Mouse (Mus musculus) layer of hippocampus, postnatal 14 days (tissue): ENCODE data around the gene Pdpr. TPM values are rescaled to one million over a fixed set of nuclear protein-coding genes. Genes with fewer than 3 reads are reported as not detected.
"Not testable (repeated sequence)": the region's sequence is repeated elsewhere in the genome, so short reads cannot be mapped to it uniquely, and the experiment has no call there.

Experiments used
- DNase-seq, 2 experiments: peaks; one replicate each; pipeline ENCODE4 v3.0.0; 2021 to 2022; ENCODE audit warnings: low spot score in 2 of 2, mixed read lengths in 1 of 2
- total RNA-seq, 2 experiments: library from RNA; stranded (reverse); gene quantifications; 2 replicates each; pipeline ENCODE4 v1.2.3; 2021

Gene Pdpr
- total RNA-seq, 2 experiments from 2014 or later: 26.9 to 30.3 TPM

- DNase-seq: not testable (repeated sequence)
These were observed 10.5 kb upstream of the Pdpr start for GRCm38 (mm10) chr8:111083936-111084335.

GRCm38 (mm10) chr8:111090126-111090525, 4.3 kb upstream of the Pdpr start:
- peak; percentile 70 to 76 for DNase-seq

- no peak for DNase-seq
These were observed 2.7 kb upstream of the Pdpr start for GRCm38 (mm10) chr8:111091706-111092105.

GRCm38 (mm10) chr8:111092326-111092725, 2.1 kb upstream of the Pdpr start, which contains the start of gene Clec18a:
TSS of gene Clec18a (minus strand) at chr8:111092426.
- not testable (repeated sequence) for DNase-seq

GRCm38 (mm10) chr8:111094719-111095302, 381 bp downstream of the Pdpr start:
- not testable (repeated sequence) for DNase-seq

GRCm38 (mm10) chr8:111114891-111115290, 20.5 kb downstream of the Pdpr start:
- no peak for DNase-seq

- peak; percentile 39 to 77 for DNase-seq
These were observed 25.1 kb downstream of the Pdpr start for GRCm38 (mm10) chr8:111119481-111119880.

GRCm38 (mm10) chr8:111130756-111131155, 36.3 kb downstream of the Pdpr start:
- DNase-seq: no peak

GRCm38 (mm10) chr8:111142521-111142920, 48.1 kb downstream of the Pdpr start:
- DNase-seq: no peak

- peak in 1 of 2 experiments; percentile 21 for DNase-seq
These were observed 50.5 kb downstream of the Pdpr start for GRCm38 (mm10) chr8:111144901-111145459.

- peak; percentile 89 to 93 for DNase-seq
These were observed 51.1 kb downstream of the Pdpr start for GRCm38 (mm10) chr8:111145460-111146012.

- DNase-seq: no peak
These were observed 61.4 kb downstream of the Pdpr start for GRCm38 (mm10) chr8:111155721-111156436.

GRCm38 (mm10) chr8:111157617-111158016, 63.2 kb downstream of the Pdpr start:
- DNase-seq: peak in 1 of 2 experiments; percentile 41

- DNase-seq: no peak
These were observed 77.2 kb downstream of the Pdpr start for GRCm38 (mm10) chr8:111171661-111172060.

GRCm38 (mm10) chr8:111185472-111185947, 91.1 kb downstream of the Pdpr start:
- DNase-seq: peak; percentile 16 to 58

Other genes with a start within 250 kb of the Pdpr start
- 10 to 100 TPM; 60.8 to 65.7 TPM for gene Cog4, start 248.0 kb upstream of the Pdpr start, total RNA-seq
- gene Sf3b3, start 247.8 kb upstream of the Pdpr start, total RNA-seq: 10 to 100 TPM; 59.2 to 61.3 TPM
- gene Fuk, start 192.1 kb upstream of the Pdpr start, total RNA-seq: 10 to 100 TPM; 16.9 to 18.1 TPM
- 10 to 100 TPM; 92.7 to 95.8 TPM for gene St3gal2, start 174.7 kb upstream of the Pdpr start, total RNA-seq
- gene Ddx19a, start 96.8 kb upstream of the Pdpr start, total RNA-seq: 10 to 100 TPM; 33.1 to 37.2 TPM
- gene Ddx19b, start 62.9 kb upstream of the Pdpr start, total RNA-seq: 10 to 100 TPM; 23.2 to 24.5 TPM
- gene Aars, start 61.5 kb upstream of the Pdpr start, total RNA-seq: 100 to 1,000 TPM in 1 of 2 experiments, 10 to 100 TPM in 1; 96.8 to 107 TPM
- not detected for gene Exosc6, start 38.3 kb upstream of the Pdpr start, total RNA-seq
- gene Clec18a, start 2.2 kb upstream of the Pdpr start, total RNA-seq: 1 to 10 TPM; 1.5 to 2.1 TPM
- gene Glg1, start 164.6 kb downstream of the Pdpr start, total RNA-seq: 100 to 1,000 TPM; 129 TPM
- gene Rfwd3, start 205.6 kb downstream of the Pdpr start, total RNA-seq: 10 to 100 TPM; 19.7 to 20.3 TPM
- under 1 TPM; 0.37 to 0.91 TPM for gene Mlkl, start 243.5 kb downstream of the Pdpr start, total RNA-seq